Mouse (Mus musculus): ENCODE measurements at regions not wholly inside any gene's neighbourhood (a gene's known extent, or its start where the extent isn't known, plus 50 kb on each side); places are given as distances from the start of the nearest gene placed in this dataset.
A peak's percentile ranks its signal among the peaks of the same experiment; 100 is the strongest.

DNA sequence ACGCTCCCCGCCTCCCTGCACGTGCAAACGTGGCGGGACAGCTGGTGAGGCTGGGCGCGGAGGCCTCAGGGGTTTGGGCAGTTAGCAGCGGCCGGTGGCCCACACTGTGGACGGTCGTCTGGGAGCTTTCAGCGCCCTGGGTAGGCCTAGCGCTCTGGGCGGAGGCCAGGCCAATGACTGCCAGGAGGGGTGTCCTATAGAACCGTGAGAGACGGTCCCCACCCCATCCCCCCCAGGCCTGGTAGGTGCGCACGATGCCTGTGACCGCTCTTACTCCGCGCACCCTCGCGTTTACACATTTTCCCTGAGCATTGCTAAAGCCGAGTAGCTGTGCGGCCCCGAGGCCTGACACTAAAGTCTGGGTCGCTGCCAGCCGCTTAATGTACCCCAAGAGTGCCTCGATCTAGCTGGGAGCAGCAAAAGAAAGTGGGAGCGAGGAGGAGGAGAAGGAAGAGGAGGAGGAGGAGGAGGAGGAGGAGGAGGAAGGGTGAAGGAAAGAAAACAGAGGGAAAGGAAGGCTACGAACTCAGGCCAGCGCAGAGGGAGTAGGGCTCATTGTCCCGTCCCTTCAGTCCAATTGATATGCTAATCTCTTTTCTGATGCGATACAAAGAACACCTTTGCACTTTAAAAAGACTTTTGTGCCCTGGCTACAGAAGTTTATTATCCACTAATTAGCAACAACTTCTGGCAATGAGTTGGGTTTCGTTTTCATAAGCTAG, 161.3 kb upstream of the Cypt12 start:
- Histone ChIP-seq H3K4me3 (ENCODE audit: low read depth, low read length) (peak overlapping the region; percentile 31), H3K4me1 (ENCODE audit: insufficient read depth) (no peaks in the 10 kb centered on the region; the same call in 1 of the 2 replicates), H3K9me3 (ENCODE audit: low read length) (no peaks in the 10 kb centered on the region), H3K27ac (ENCODE audit: low read depth) (no peak overlapping the region), H3K27me3 (ENCODE audit: insufficient read depth, low read length) (peaks cover 52% of the 10 kb centered on the region), H3K4me2 (ENCODE audit: low read depth, low read length) (peak overlapping the region; percentile 54), H3K36me3 (replicated peaks; ENCODE audit: insufficient read depth, low read length) (no peaks in the 10 kb centered on the region), H3K9ac (replicated peaks) (no peak overlapping the region)
- ATAC-seq, result peak; percentile 33; the same call in 1 of the 2 replicates
- peak; percentile 18 for DNase-seq
- 3% methylated on average over 35 of the region's 35 CpGs for WGBS (ENCODE audit: insufficient replicate concordance)
- no peak for TF ChIP-seq EP300 (IDR thresholded peaks at IDR 0.05; ENCODE audit: low read depth)
- TF ChIP-seq CTCF (IDR thresholded peaks at IDR 0.05; ENCODE audit: low read depth), result no peak

GRCm38 (mm10) chr3:17787443-17788333, 160.5 kb upstream of the Cypt12 start:
- Histone ChIP-seq H3K4me1 (ENCODE audit: insufficient read depth) (no peaks in the 10 kb centered on the region; the same call in 1 of the 2 replicates), H3K4me2 (ENCODE audit: low read depth, low read length) (no peak overlapping the region), H3K36me3 (replicated peaks; ENCODE audit: insufficient read depth, low read length) (no peaks in the 10 kb centered on the region), H3K9ac (replicated peaks) (no peak overlapping the region), H3K27me3 (ENCODE audit: insufficient read depth, low read length) (peaks cover 57% of the 10 kb centered on the region), H3K4me3 (ENCODE audit: low read depth, low read length) (no peak overlapping the region), H3K27ac (ENCODE audit: low read depth) (no peak overlapping the region), H3K9me3 (ENCODE audit: low read length) (no peaks in the 10 kb centered on the region)
- WGBS (ENCODE audit: insufficient replicate concordance), result 8% methylated on average over 18 of the region's 18 CpGs
- TF ChIP-seq EP300 (IDR thresholded peaks at IDR 0.05; ENCODE audit: low read depth), result no peak
- no peak for TF ChIP-seq CTCF (IDR thresholded peaks at IDR 0.05; ENCODE audit: low read depth)
- no peak for DNase-seq
- no peak for ATAC-seq

- ATAC-seq (no peak), DNase-seq (no peak)
- Histone ChIP-seq H3K9ac (replicated peaks) (no peak overlapping the region), H3K9me3 (ENCODE audit: low read length) (no peaks in the 10 kb centered on the region), H3K36me3 (replicated peaks; ENCODE audit: insufficient read depth, low read length) (no peaks in the 10 kb centered on the region), H3K27me3 (ENCODE audit: insufficient read depth, low read length) (peaks cover 61% of the 10 kb centered on the region), H3K4me1 (ENCODE audit: insufficient read depth) (no peaks in the 10 kb centered on the region; the same call in 1 of the 2 replicates), H3K4me3 (ENCODE audit: low read depth, low read length) (no peak overlapping the region), H3K4me2 (ENCODE audit: low read depth, low read length) (no peak overlapping the region), H3K27ac (ENCODE audit: low read depth) (no peak overlapping the region)
- no peak for TF ChIP-seq CTCF (IDR thresholded peaks at IDR 0.05; ENCODE audit: low read depth)
- TF ChIP-seq EP300 (IDR thresholded peaks at IDR 0.05; ENCODE audit: low read depth), result no peak
- 32% methylated on average over 4 of the region's 4 CpGs for WGBS (ENCODE audit: insufficient replicate concordance)
Measured at GRCm38 (mm10) chr3:17788334-17788720, 159.9 kb upstream of the Cypt12 start.

GRCm38 (mm10) chr3:17788778-17789299, 159.4 kb upstream of the Cypt12 start:
- Histone ChIP-seq H3K9ac (replicated peaks) (no peak overlapping the region), H3K27ac (ENCODE audit: low read depth) (no peak overlapping the region), H3K27me3 (ENCODE audit: insufficient read depth, low read length) (peaks cover 66% of the 10 kb centered on the region), H3K4me2 (ENCODE audit: low read depth, low read length) (no peak overlapping the region), H3K9me3 (ENCODE audit: low read length) (no peaks in the 10 kb centered on the region), H3K4me1 (ENCODE audit: insufficient read depth) (no peaks in the 10 kb centered on the region; the same call in 1 of the 2 replicates), H3K4me3 (ENCODE audit: low read depth, low read length) (no peak overlapping the region), H3K36me3 (replicated peaks; ENCODE audit: insufficient read depth, low read length) (no peaks in the 10 kb centered on the region)
- DNase-seq, result no peak
- no peak for ATAC-seq
- no peak for TF ChIP-seq CTCF (IDR thresholded peaks at IDR 0.05; ENCODE audit: low read depth)
- no peak for TF ChIP-seq EP300 (IDR thresholded peaks at IDR 0.05; ENCODE audit: low read depth)
- 22% methylated on average over 3 of the region's 3 CpGs for WGBS (ENCODE audit: insufficient replicate concordance)

- H3K27me3 ChIP-seq (ENCODE audit: insufficient read depth, low read length), result peaks cover 74% of the 10 kb centered on the region
Measured at GRCm38 (mm10) chr3:17789454-17790196, 158.6 kb upstream of the Cypt12 start.

More at GRCm38 (mm10) chr3:17789454-17790196, 158.6 kb upstream of the Cypt12 start:
- H3K36me3 ChIP-seq (replicated peaks; ENCODE audit: insufficient read depth, low read length), result no peaks in the 10 kb centered on the region
- no peaks in the 10 kb centered on the region for H3K9me3 ChIP-seq (ENCODE audit: low read length)
- H3K4me3 ChIP-seq (ENCODE audit: low read depth, low read length), result no peak overlapping the region
- TF ChIP-seq CTCF (IDR thresholded peaks at IDR 0.05; ENCODE audit: low read depth) (no peak), EP300 (IDR thresholded peaks at IDR 0.05; ENCODE audit: low read depth) (no peak)
- no peak overlapping the region for H3K9ac ChIP-seq (replicated peaks)
- H3K27ac ChIP-seq (ENCODE audit: low read depth), result no peak overlapping the region
- no peak for ATAC-seq
- DNase-seq, result no peak
- WGBS (ENCODE audit: insufficient replicate concordance), result 8% methylated on average over 9 of the region's 9 CpGs
- H3K4me1 ChIP-seq (ENCODE audit: insufficient read depth), result no peaks in the 10 kb centered on the region; the same call in 1 of the 2 replicates
- no peak overlapping the region for H3K4me2 ChIP-seq (ENCODE audit: low read depth, low read length)

Measured in liver, postnatal 0 days (tissue).